Mouse (Mus musculus) adrenal gland, postnatal 14 days (tissue): ENCODE measurements around the gene Scaper. TPM values are rescaled to one million over a fixed set of nuclear protein-coding genes. Genes with fewer than 3 reads are reported as not detected.
A peak's percentile ranks its signal among the peaks of the same experiment; 100 is the strongest.

ENCODE experiments used
- DNase-seq: peaks from one replicate; pipeline ENCODE4 v3.0.0; 2021; ENCODE audit warnings: mixed read lengths
- total RNA-seq: library from RNA; stranded (reverse); gene quantifications from 2 replicates; pipeline ENCODE4 v1.2.3, GENCODE M21; 2021

Scaper gene
- total RNA-seq, 1 experiment from 2014 or later: 11.2 TPM

DNA sequence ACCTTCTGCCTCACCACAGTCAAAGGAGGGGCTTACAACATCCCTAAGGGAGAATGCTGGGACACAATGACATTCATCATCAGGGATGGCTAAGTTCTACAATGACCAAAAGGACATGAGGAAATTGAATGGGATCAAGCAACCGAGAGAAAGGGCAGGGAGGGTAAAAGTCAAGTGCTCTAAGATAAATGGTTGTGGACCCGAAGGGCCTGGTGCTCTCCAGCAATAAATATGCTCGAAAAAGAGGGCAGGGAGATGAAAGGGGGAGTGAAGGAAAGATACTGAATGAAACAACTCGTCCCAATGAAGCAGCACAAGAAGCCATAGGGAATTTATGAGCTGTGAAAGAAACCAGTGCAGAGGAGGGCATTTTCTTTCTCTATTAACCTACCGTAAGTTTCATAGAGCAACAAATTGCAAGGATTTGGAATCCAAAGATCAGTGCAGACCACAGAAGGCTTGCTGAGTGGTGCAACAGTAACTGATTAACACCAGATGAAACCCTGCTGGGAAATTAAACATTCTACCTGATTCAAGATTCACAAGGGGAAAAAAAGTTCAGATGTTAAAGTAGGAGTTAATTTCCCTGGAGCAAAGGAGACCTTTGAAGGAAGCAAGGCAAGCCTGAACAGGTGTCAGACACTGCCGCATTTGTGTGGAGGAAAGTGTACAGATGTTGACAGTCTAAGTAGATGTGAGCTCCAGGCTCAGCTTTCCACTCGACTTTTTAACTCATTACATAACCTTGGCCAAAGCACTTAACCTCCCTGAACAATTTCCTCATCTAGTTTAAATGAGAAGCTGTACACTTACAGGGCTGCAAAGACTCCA lies 329.0 kb downstream of the Scaper start:
- DNase-seq: no peak

DNA sequence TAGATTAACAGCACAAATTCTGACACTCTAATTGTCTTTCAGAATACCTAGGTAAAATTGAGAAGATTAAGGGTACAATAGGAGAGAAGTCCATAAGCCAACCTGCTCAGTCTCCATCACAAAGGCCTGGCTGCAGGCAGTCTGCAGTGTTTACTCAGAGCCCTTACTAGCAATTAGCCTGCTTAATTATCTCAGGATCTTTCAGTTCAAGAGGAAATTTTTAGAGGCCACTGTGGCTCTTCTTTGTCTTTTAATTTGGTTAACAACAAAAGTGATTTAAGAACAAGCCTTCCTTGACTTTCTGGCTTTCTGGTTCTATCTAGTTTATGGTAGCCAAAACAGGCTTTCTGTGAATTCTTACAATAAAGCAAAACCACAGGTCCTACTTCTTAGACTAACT lies 339.3 kb downstream of the Scaper start:
- DNase-seq: no peak

DNA sequence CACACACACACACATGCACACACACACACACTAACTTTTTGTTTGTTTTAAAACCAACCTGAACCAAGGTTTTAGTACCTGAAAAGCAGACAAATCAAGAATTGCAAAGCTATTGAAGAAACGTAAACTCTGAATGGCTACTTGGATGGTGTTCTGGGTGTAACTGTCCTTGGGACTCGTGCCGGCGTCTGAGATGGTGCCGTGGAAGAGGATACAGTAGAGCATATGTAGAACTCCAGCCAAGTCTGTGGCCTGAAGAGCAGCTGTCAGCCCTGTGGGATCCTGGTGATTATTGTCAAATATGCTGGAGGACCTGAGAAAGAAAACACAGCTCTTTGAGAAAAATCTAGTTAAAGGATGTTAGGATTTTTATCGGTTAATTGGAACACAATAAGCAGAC lies 351.8 kb downstream of the Scaper start:
- no peak for DNase-seq

DNA sequence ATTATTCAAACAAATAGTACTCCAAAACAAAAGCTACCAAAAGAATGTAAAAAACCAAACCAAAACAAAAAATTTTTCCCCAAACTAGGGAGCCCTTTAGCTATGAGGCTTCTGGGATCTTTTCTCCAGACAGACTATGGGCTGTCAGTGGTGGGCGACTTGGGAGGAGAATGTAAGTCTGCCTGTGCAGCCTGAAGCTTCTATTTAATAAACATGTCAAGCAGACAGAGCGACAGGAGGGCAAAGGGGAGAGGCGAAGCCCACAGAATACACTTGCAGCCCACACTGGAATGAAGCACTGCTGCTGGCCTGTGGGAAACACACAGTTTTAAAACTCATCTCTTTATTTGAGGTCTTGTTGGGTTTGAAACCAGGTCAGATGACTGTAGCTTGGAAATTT lies 356.5 kb downstream of the Scaper start:
- no peak for DNase-seq

DNA sequence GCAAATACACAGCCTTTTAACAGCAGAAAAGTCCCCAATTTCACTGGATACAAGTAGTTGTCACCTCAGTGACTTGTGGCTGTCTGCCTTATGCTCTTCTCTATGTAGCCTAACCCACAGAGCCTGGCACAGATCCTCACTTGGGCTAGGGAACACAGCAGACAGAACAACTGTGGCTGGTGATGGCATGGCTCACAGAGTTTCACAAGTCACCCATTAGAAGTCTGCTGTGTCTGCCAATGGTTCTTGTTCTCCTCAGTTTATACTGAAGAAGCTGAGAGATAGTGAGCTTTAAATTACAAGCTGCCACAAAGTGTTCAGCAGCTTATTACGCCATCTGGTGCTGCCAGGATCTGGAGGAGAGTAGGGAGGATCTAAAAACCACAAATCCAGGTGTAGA lies 361.3 kb downstream of the Scaper start:
- no peak for DNase-seq

DNA sequence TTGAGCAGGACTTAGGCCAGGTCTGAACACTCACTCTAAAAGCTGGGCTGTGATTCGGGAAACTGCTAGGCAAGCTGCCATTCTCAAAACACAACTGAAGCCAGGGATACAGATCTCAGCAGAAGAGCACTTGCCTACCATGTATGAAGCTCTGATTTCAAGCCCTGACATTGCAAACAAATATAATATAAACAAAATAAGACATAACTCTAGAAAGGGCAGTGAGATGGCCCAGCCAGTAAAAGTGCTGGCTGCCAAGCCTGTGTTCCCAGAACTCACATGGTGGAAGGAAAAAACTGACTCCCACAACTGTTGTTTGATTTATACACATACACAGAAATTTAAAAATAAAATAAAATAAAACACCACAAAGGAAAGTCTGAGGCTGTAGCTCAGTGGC lies 366.8 kb downstream of the Scaper start:
- DNase-seq: no peak

DNA sequence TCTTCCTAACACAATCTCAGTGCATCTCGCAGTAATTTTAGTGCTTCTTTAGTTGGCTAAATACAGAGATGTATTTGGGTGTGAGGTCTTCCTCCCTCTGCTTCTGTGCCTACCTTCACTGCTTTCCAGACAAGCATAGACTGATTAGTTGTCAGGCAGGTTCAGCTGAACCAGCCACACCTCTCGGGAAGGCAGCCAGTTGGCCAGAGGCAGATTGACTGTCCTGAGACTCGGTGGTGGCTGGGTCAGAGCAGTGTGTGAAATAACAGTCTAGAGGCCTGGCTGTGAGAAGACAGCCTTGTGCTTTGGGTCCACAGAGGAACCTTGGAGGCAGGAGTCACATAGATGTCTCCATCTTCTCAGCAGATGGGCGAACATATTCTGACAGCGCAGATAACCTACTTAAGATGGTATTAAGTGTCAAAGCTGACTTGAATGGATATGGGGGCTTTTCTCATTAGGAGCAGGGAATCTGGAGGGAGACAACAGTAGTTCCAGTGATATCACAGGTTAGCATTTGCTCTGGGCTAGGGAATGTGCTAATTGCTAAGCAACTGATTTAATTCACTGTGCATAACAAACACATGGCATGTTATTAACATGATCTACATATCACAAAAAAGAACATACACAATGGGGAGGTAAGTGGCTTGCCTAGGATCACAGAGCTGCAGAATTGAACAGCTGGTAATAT lies 369.3 kb downstream of the Scaper start:
- peak; percentile 49 for DNase-seq

DNA sequence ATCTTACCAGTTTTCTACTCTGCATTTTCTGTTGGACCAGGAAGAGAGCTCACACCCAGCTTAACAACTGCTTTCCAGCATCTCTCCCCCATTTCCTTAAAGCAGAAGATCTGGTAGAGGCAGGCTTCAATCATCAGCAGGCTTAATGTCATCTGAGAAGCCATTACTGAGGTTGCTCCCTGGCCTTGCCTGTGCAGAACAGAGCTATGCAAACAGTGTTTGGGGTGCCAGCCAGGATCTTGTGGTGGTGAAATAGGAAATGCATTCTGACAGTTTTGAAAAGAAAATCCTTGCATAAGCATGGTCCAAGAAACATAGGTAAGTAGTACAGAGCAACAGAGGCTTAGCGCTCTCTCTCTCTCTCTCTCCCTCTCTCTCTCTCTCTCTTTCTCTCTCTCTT lies 377.0 kb downstream of the Scaper start:
- DNase-seq: no peak

DNA sequence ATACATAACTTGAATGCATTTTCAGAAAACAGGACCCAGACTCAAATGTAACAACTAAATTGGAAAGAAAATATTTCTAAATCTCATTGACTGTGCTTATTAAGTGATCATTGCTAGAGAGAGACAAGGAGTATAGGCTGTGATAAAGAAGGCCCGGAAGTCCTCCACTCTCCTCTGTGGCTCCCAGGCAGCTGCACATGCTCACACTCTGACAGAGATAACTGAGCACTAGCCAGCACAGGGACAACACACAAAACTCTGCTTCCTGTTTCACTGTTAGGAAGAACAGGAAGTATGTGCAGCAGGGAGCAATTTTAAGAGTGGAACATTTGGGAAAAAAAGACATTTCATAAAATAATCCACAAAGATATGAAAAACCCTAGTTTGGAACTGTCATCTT lies 382.9 kb downstream of the Scaper start:
- DNase-seq: no peak

DNA sequence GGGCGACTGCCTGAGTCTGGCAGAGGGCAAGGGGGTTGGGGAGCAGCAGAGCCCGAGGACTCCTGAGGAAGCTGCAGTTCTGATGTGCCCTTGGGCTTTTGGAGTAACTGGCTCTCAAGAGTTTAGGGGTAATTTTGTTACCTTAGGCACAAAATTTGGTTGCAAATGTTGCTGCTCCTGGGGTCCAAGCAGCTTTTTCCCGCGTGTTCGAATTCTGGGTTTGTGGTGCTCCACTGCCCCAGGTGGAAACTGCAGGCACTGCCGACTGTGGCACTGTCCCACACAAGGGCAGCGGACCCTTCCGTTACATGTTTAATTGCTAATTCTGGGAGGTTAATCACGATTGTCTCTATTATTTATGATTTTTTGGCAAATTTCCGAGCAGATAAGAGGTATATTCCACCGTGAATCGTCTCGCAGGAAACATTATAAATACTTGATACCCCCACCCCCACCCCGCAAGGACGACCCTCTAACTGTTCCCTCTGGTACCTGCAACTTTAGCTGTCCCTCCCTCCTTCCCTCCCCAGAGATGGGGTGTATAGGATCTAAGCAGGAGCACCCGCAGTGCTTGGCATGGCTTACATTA lies 388.5 kb downstream of the Scaper start:
- DNase-seq: no peak

DNA sequence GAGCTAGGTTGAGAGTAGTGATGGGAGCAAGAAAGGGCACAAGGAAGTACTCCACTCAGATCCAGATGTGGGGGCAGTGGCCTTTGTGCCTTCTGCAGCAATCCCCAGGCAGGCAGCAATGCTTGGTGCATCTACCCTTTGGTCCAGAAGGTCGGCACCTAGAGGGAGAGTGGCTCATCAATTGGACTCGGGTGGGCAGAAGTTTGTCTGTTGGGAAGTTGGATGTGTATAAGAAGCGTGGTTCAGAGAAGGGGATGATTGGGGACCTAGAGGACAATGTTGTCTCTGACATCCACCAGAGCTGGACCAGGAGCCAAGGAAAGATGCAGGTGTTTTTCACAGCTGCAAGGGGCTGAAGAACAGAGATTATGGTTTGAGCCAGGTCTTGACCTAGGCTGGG lies 389.0 kb downstream of the Scaper start:
- no peak for DNase-seq

DNA sequence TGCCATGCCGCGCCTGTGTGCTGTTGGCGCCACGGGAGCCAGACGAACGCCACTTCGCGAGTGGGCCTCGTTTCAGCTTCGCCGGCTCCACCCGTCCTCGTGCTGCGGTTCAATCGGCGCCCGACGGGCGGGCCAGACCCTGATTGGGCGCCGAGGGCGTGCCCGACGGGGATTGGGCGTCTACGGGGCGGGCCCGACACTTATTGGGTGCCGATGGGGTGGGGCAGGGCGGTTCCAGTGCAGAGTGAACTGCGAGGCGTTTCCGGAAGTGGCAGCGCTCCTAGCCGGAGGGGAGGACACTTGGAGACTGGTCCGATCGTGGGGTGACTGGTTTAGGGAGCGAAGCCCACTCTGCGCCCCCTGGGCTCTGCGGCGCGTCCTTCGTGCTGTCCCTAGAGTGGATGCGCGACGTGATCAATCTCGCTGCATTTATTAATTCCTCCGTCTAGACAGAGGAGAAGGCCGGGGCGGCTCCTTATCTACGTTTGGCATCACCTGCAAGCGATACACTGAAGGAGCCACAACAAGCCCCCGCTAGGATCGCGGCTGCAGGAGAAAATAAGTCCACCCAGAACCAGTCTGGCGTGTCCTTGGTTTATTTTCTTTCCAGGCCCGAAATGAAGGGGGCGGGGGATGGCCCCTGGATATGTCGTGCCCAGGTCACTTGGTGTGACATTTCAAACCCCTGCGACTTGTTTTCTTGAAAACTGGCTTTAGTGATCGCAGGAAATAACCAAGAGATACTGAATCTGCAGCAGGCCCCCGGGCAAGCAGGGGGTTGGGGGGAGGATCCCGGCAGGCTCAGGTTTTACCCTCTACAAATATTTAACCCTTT lies 391.5 kb downstream of the Scaper start:
- DNase-seq: peak; percentile 70

DNA sequence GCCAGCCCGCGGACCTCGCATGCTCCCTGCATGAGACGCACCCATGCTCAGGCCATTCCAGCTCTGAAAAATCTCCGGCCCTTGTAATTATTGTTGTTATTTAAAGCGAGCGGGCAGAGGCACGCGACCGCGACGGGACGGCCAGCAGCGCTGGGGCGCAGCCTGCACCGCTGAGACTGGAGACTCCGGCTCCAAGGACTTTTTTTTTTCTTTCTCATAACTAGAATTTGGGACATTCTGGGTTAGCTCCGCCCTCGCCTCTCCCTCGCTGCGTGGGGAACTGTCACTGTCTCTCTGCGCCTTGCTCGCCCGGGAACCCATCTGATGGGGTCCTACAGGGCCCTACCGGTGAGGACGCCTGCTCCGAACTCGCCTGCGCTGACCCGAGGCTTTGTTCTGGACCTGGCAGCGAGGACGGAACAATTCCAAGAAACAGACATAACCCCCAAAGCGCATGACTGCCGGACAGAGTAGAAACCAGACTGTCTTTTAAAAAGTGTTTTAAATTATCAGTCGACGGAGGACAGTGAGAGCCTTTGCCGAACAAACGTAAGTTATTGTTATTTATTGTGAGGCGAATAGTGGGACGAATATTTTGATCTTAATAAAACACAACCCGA lies 392.3 kb downstream of the Scaper start:
- DNase-seq: no peak

DNA sequence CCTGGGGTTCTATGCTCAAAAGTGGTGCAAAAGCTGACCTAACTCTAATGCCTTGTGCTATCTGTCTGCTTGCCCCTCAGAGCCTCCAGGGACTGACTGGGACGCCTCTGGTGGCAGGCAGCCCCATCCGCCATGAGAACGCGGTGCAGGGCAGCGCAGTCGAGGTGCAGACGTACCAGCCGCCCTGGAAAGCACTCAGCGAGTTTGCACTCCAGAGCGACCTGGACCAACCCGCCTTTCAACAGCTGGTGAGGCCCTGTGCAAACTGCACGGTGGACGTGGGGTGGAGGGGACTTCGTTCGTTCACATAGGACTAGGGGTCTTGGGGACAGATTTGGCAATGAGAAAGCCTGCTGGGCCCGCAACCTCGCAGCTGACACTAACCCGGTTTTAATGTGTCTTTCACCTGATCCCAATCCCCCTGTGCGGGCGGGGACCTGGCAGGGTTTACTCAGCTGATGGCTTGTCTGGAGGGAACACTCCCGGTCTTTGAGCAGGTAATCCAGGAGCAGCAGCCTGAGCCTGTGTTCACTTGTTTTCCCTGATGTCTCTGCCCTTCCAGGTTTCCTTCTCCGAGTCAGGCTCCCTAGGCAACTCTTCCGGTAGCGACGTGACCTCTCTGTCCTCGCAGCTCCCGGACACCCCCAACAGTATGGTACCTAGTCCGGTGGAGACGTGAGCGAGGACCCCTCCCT lies 392.9 kb downstream of the Scaper start:
- peak; percentile 21 for DNase-seq

DNA sequence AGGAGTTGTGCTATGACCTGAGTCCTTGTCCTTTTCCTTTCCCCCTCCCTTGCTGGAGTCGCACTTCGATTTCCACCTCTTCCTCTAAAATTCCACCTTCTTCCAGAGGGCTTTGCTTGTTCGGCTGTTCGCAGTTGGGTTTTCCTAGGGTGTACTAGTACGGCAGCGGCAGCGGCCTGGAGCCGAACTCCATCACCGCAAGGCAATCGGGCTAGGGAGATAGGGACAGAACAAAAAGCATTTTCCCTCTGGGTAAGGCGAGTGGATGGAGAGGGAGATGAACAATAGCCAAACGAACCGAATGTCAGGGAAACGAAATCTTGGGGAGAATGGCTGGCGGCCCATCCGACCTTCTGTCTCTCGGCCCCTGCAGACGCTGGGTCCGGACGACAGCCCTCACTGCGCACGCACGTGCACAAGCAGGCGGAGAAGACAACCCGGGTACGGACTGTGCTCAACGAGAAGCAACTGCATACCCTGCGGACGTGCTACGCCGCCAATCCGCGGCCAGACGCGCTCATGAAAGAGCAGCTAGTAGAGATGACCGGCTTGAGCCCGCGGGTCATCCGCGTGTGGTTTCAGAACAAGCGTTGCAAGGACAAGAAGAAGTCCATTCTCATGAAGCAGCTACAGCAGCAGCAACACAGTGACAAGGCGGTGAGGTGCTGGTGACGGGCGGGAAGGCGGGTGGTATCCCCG lies 394.1 kb downstream of the Scaper start:
- DNase-seq: peak; percentile 33

DNA sequence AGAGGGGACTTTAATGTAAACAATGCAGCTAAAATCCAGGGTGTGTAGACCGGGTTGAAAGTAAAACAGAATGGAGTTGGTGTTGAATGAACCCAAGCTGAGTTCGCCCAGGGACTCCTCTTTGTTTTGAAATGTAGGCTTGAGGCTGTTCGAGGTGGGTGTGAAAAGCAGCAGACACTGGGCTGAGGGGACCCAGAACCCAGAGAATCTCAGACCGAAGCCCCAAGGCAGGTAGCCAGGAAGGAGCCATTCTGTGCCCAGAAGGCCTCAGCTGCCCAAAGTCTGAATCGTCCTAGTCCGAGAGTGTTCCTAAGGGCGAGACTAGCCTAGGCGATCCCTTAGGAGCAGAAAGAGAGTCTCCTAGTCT lies 394.6 kb downstream of the Scaper start:
- DNase-seq: no peak

DNA sequence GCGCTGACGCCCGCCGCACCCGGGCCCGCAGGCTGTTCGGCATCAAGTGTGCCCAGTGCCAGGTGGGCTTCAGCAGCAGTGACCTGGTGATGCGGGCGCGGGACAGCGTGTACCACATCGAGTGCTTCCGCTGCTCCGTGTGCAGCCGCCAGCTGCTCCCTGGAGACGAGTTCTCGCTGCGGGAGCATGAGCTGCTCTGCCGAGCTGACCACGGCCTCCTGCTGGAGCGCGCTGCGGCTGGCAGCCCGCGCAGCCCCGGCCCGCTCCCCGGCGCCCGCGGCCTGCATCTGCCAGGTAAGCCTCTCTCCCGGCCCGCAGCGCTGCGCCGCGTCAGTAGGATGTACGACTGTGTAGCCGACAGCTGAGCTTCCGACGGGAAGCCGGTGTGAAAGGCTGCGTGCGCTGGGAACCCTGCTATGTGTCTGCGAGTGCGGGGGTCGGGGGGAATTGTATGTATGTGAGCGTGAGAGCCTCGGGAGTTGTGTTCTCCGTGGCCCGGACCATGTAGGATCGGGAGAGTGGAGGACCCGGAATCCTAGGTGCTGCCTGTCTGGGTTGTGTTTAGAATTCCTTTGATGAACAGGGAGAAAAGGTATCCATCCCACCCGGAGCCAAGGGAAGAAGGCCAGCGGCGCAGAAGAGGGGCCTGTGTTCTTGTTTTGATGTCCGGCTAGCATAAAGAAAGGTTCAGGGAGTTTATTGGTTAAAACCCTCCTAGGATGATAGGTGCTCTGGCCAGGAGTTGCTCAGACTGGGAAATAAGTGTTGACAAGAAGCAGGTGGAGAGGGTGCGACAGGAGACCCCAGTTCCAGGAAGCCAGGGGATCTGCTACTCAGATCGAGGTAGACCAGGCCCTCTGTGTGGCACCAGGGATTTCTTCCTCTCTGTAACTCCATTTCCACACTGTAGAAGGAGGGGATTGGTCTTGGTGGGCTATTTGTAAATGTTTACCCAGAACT lies 395.3 kb downstream of the Scaper start:
- DNase-seq: peak; percentile 9

DNA sequence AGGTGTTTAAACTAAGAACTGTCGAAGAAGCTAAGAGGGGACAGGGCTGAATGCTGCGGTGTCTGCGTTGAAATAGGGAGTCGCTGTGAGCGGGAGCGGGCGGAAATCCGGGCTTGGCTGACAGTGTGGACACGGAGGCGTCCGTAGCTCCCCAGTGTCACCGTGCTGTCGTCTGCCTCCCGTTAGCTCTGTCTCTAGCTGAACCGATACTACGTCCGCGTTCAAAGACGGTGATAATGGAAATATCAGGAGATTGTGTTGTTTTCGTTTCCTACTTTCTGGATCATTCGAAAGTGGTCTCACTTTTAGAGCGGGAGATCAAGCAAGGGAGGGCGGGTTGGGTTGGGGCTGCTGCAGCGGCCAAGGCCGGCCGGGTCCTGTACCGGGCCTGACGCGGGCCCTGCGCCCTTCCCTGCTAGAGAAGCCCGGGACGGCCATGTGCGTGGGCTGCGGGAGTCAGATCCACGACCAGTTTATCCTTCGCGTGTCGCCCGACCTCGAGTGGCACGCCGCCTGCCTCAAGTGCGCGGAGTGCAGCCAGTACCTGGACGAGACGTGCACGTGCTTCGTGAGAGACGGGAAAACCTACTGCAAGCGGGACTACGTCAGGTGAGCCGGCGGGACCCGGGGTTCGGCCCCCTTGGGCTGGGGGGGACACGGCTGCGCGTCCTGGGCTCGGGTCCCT lies 396.1 kb downstream of the Scaper start:
- DNase-seq: peak; percentile 30

DNA sequence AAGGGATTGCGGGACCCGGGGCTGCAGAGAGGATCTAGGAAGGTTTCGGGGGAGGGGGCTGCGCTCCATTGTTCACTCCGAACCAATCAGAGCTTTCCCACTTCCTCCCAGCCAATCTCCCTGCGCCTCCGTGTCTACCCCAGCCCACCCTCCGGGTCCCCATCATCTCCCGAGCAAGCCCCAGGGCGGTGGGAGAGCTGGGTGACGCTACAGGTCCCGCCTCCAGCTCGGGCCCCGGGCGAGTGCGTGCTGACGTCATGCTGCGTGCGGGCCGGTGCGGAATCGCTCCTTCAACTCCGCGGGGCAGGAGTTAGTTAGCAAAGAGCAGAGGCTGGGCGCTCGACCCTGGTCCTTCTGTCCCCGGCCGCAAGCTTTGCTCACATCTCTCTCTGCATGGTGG lies 397.0 kb downstream of the Scaper start:
- peak; percentile 48 for DNase-seq
